Mouse (Mus musculus): ENCODE data around the gene Zfp706. TPM values are rescaled to one million over a fixed set of nuclear protein-coding genes. Genes with fewer than 3 reads are reported as not detected.
"Not testable (repeated sequence)": the region's sequence is repeated elsewhere in the genome, so short reads cannot be mapped to it uniquely, and the experiment has no call there.

Gene Zfp706
- total and polyA plus RNA-seq, 3 experiments: 33.1 to 261 (median 64.0) TPM

- Histone ChIP-seq H3K79me2 (ENCODE audit: control insufficient read depth, insufficient read depth, low read length, poor library complexity) (peaks cover 39% of the 10 kb centered on the region), H3K27ac (ENCODE audit: control insufficient read depth, low read depth, low read length) (no peak overlapping the region), H3K9ac (ENCODE audit: control insufficient read depth, low read depth, low read length, poor library complexity, severe bottlenecking) (no peak overlapping the region), H3K4me3 (ENCODE audit: control insufficient read depth in 1 of 2, insufficient read depth in 1 of 2, low read depth in 2 of 2, low read length in 2 of 2) (no peak overlapping the region), H3K9me3 (replicated peaks; ENCODE audit: insufficient read depth, low read length) (no peaks in the 10 kb centered on the region), H3K36me3 (ENCODE audit: control insufficient read depth in 1 of 2, insufficient read depth in 2 of 2, low read length in 2 of 2) (peaks cover 31 to 57% of the 10 kb centered on the region in 2 experiments), H3K4me1 (ENCODE audit: control insufficient read depth in 1 of 2, insufficient read depth in 2 of 2, low read length in 2 of 2) (peaks cover 4 to 17% of the 10 kb centered on the region in 2 experiments; a peak in 3 of 4 replicates), H3K27me3 (ENCODE audit: control insufficient read depth in 1 of 2, insufficient read depth in 2 of 2, low read length in 2 of 2) (no peaks in the 10 kb centered on the region)
- DNase-seq (ENCODE audit: low read depth, low spot score): no peak
- no peak for TF ChIP-seq MAFK (IDR thresholded peaks at IDR 0.05; ENCODE audit: borderline replicate concordance, low read depth, low read length)
- TF ChIP-seq USF2 (IDR thresholded peaks at IDR 0.05; ENCODE audit: borderline replicate concordance in 1 of 2, insufficient read depth in 1 of 2, low read depth in 1 of 2, low read length in 2 of 2): 0 out of 4 replicates have a peak, but pooled peaks of 1 of the 2 experiments have one; percentile 8
- TF ChIP-seq NELFE (IDR thresholded peaks at IDR 0.05; ENCODE audit: low read depth, low read length): no peak
- TF ChIP-seq POLR2AphosphoS2 (IDR thresholded peaks at IDR 0.05; ENCODE audit: low read length): peak; percentile 36; the same call in 1 of the 2 replicates
- TF ChIP-seq GABPA (IDR thresholded peaks at IDR 0.05; ENCODE audit: low read depth, low read length): no peak
- TF ChIP-seq CHD1 (IDR thresholded peaks at IDR 0.05; ENCODE audit: low read depth, low read length): no peak
These were observed 5.3 kb downstream of the Zfp706 start for GRCm38 (mm10) chr15:37002276-37002675.

GRCm38 (mm10) chr15:36999602-37000001 is 8.0 kb downstream of the Zfp706 start:
- H3K36me3 ChIP-seq (ENCODE audit: control insufficient read depth in 1 of 2, insufficient read depth in 2 of 2, low read length in 2 of 2): peaks cover 14 to 53% of the 10 kb centered on the region in 2 experiments
- H3K9ac ChIP-seq (ENCODE audit: control insufficient read depth, low read depth, low read length, poor library complexity, severe bottlenecking); H3K9me3 ChIP-seq (replicated peaks; ENCODE audit: insufficient read depth, low read length): not testable (repeated sequence)

GRCm38 (mm10) chr15:36995166-36995565 is 12.4 kb downstream of the Zfp706 start:
- H3K36me3 ChIP-seq (ENCODE audit: control insufficient read depth in 1 of 2, insufficient read depth in 2 of 2, low read length in 2 of 2): peaks cover 0 to 26% of the 10 kb centered on the region in 2 experiments; a peak in 2 of 4 replicates

More at GRCm38 (mm10) chr15:36999602-37000001, 8.0 kb downstream of the Zfp706 start:
- peaks cover 14% of the 10 kb centered on the region for H3K79me2 ChIP-seq (ENCODE audit: control insufficient read depth, insufficient read depth, low read length, poor library complexity)
- H3K27ac ChIP-seq (ENCODE audit: control insufficient read depth, low read depth, low read length); H3K4me3 ChIP-seq (ENCODE audit: control insufficient read depth in 1 of 2, insufficient read depth in 1 of 2, low read depth in 2 of 2, low read length in 2 of 2); H3K27me3 ChIP-seq (ENCODE audit: control insufficient read depth in 1 of 2, insufficient read depth in 2 of 2, low read length in 2 of 2); DNase-seq (ENCODE audit: low read depth, low spot score); H3K4me1 ChIP-seq (ENCODE audit: control insufficient read depth in 1 of 2, insufficient read depth in 2 of 2, low read length in 2 of 2): not testable (repeated sequence)

More at GRCm38 (mm10) chr15:36995166-36995565, 12.4 kb downstream of the Zfp706 start:
- TF ChIP-seq EP300 (IDR thresholded peaks at IDR 0.05; ENCODE audit: low read depth in 1 of 2, low read length in 2 of 2) (no peak), TAL1 (IDR thresholded peaks at IDR 0.05; ENCODE audit: low read length) (no peak), MYB (IDR thresholded peaks at IDR 0.05; ENCODE audit: low read depth, low read length) (no peak), USF1 (IDR thresholded peaks at IDR 0.05; ENCODE audit: low read depth, low read length) (no peak), NELFE (IDR thresholded peaks at IDR 0.05; ENCODE audit: low read depth, low read length) (no peak), MAX (IDR thresholded peaks at IDR 0.05; ENCODE audit: low read length) (no peak), ELF1 (IDR thresholded peaks at IDR 0.05; ENCODE audit: low read depth, low read length) (no peak), RCOR1 (IDR thresholded peaks at IDR 0.05; ENCODE audit: low read depth, low read length) (no peak)
- no peak overlapping the region for H3K4me3 ChIP-seq (ENCODE audit: control insufficient read depth in 1 of 2, insufficient read depth in 1 of 2, low read depth in 2 of 2, low read length in 2 of 2)
- H3K9me3 ChIP-seq (replicated peaks; ENCODE audit: insufficient read depth, low read length): no peaks in the 10 kb centered on the region
- no peak for DNase-seq (ENCODE audit: low read depth, low spot score)
- H3K27me3 ChIP-seq (ENCODE audit: control insufficient read depth in 1 of 2, insufficient read depth in 2 of 2, low read length in 2 of 2): no peaks in the 10 kb centered on the region
- H3K4me1 ChIP-seq (ENCODE audit: control insufficient read depth in 1 of 2, insufficient read depth in 2 of 2, low read length in 2 of 2): no peaks in the 10 kb centered on the region
- H3K9ac ChIP-seq (ENCODE audit: control insufficient read depth, low read depth, low read length, poor library complexity, severe bottlenecking): no peak overlapping the region
- no peaks in the 10 kb centered on the region for H3K79me2 ChIP-seq (ENCODE audit: control insufficient read depth, insufficient read depth, low read length, poor library complexity)
- no peak overlapping the region for H3K27ac ChIP-seq (ENCODE audit: control insufficient read depth, low read depth, low read length)

Measured in MEL (cell line).